Mouse (Mus musculus) heart, embryonic 11.5 days (tissue): ENCODE results near the gene Ncapg. TPM values are rescaled to one million over a fixed set of nuclear protein-coding genes. Genes with fewer than 3 reads are reported as not detected.
"Not testable (repeated sequence)": the region's sequence is repeated elsewhere in the genome, so short reads cannot be mapped to it uniquely, and the experiment has no call there.

Experiments
- ATAC-seq: fragments of 200-750 bp; cut with Nextera tagmentation; replicated peaks from 2 replicates; pipeline ENCODE4 v1.8.0; 2017; ENCODE audit warnings: moderate library complexity; ENCODE audit not compliant: insufficient number of reproducible peaks, low FRiP score, low TSS enrichment
- H3K27ac ChIP-seq: fragments of 300-500 bp; sonication (generic); 2 replicates; pipeline ENCODE4 v1.5.1; 2014; ENCODE audit warnings: mild to moderate bottlenecking, low read depth, low read length
- H3K27me3 ChIP-seq: fragments of 300-500 bp; sonication (generic); 2 replicates; pipeline ENCODE4 v1.6.1; 2014; ENCODE audit warnings: mild to moderate bottlenecking, low read length, mixed read lengths; ENCODE audit not compliant: control insufficient read depth, insufficient read depth
- H3K36me3 ChIP-seq: fragments of 300-500 bp; sonication (generic); 2 replicates; pipeline ENCODE4 v1.6.1; 2014; ENCODE audit warnings: mild to moderate bottlenecking, low read length, moderate library complexity, mixed read lengths; ENCODE audit not compliant: control insufficient read depth, insufficient read depth
- H3K4me1 ChIP-seq: fragments of 300-500 bp; sonication (generic); 2 replicates; pipeline ENCODE4 v1.6.1; 2014; ENCODE audit warnings: low read length; ENCODE audit not compliant: control insufficient read depth, insufficient read depth
- H3K4me2 ChIP-seq: fragments of 300-500 bp; sonication (generic); 2 replicates; pipeline ENCODE4 v1.6.1; 2014; ENCODE audit warnings: mild to moderate bottlenecking, moderate library complexity
- H3K4me3 ChIP-seq: fragments of 300-500 bp; sonication (generic); 2 replicates; pipeline ENCODE4 v1.5.1; 2014; ENCODE audit warnings: low read depth, low read length
- H3K9ac ChIP-seq: fragments of 300-500 bp; sonication (generic); 2 replicates; pipeline ENCODE4 v1.6.1; 2014; ENCODE audit warnings: mild to moderate bottlenecking, low read depth, low read length, moderate library complexity
- H3K9me3 ChIP-seq: fragments of 300-500 bp; sonication (generic); replicated peaks from 2 replicates; pipeline ENCODE4 v1.6.1; 2016; ENCODE audit warnings: low read length; ENCODE audit not compliant: control insufficient read depth
- WGBS: fragments of 180-500 bp; shearing (Covaris S2); extraction: QIAGEN DNeasy Blood & Tissue Kit; methylation state at CpG from one replicate; pipeline ENCODE4 v1.1.7; 2014; ENCODE audit not compliant: insufficient replicate concordance; 5-methylcytosine and 5-hydroxymethylcytosine counted together
- polyA plus RNA-seq: library from polyadenylated mRNA; unstranded; fragments of >200 nt; fragmentation: Nextera tagmentation; extraction: Ambion mirVana; gene quantifications from 2 replicates; pipeline ENCODE4 v1.2.1, GENCODE M21; 2014

Ncapg gene
- polyA plus RNA-seq, 1 experiment from 2014 or later = 39.6 TPM

GRCm38 (mm10) chr5:45658406-45658805, 11.3 kb upstream of the Ncapg start:
- H3K4me2 ChIP-seq, H3K4me3 ChIP-seq, H3K9me3 ChIP-seq, H3K4me1 ChIP-seq, H3K9ac ChIP-seq, H3K36me3 ChIP-seq, H3K27me3 ChIP-seq, H3K27ac ChIP-seq, ATAC-seq: not testable (repeated sequence)
- 94% methylated on average over 13 of the region's 13 CpGs for WGBS

GRCm38 (mm10) chr5:45668324-45668723, 1.4 kb upstream of the Ncapg start:
- no peak for ATAC-seq
- Histone ChIP-seq H3K4me3 (peak overlapping the region; percentile 69; the same call in 1 of the 2 replicates), H3K4me1 (peaks cover 3% of the 10 kb centered on the region; the same call in 1 of the 2 replicates), H3K36me3 (no peaks in the 10 kb centered on the region), H3K9ac (no peak overlapping the region), H3K4me2 (peak overlapping the region; percentile 82), H3K27me3 (no peaks in the 10 kb centered on the region), H3K27ac (no peak overlapping the region), H3K9me3 (no peaks in the 10 kb centered on the region)
- WGBS = 41% methylated on average over 3 of the region's 3 CpGs

- no peak for ATAC-seq
- Histone ChIP-seq H3K27ac (peak overlapping the region; percentile 79; the same call in 1 of the 2 replicates), H3K9me3 (no peaks in the 10 kb centered on the region), H3K36me3 (no peaks in the 10 kb centered on the region), H3K27me3 (no peaks in the 10 kb centered on the region), H3K4me1 (peaks cover 3% of the 10 kb centered on the region; the same call in 1 of the 2 replicates), H3K4me3 (peak overlapping the region; percentile 69), H3K9ac (peak overlapping the region; percentile 91), H3K4me2 (peak overlapping the region; percentile 82)
- WGBS = under 1% methylated on average over 3 of the region's 3 CpGs
These were observed 888 bp upstream of the Ncapg start for GRCm38 (mm10) chr5:45668831-45669230.

- Histone ChIP-seq H3K36me3 (no peaks in the 10 kb centered on the region), H3K27ac (peak overlapping the region; percentile 79), H3K4me1 (peaks cover 3% of the 10 kb centered on the region; the same call in 1 of the 2 replicates), H3K4me3 (peak overlapping the region; percentile 69), H3K9ac (peak overlapping the region; percentile 91), H3K27me3 (no peaks in the 10 kb centered on the region), H3K9me3 (no peaks in the 10 kb centered on the region), H3K4me2 (peak overlapping the region; percentile 82)
- ATAC-seq = peak; percentile 39
- WGBS = under 1% methylated on average over 27 of the region's 27 CpGs
These were observed 503 bp upstream of the Ncapg start for GRCm38 (mm10) chr5:45669234-45669597.

GRCm38 (mm10) chr5:45670280-45670670, 556 bp downstream of the Ncapg start:
- Histone ChIP-seq H3K27me3 (no peaks in the 10 kb centered on the region), H3K27ac (peak overlapping the region; percentile 85), H3K4me2 (peak overlapping the region; percentile 82), H3K36me3 (no peaks in the 10 kb centered on the region; the same call in 1 of the 2 replicates), H3K9ac (peak overlapping the region; percentile 91), H3K9me3 (no peaks in the 10 kb centered on the region), H3K4me3 (peak overlapping the region; percentile 69), H3K4me1 (peaks cover 3% of the 10 kb centered on the region; the same call in 1 of the 2 replicates)
- no peak for ATAC-seq
- under 1% methylated on average over 13 of the region's 13 CpGs for WGBS

- 66% methylated on average over 5 of the region's 5 CpGs for WGBS
- peak overlapping the region; percentile 82 for H3K4me2 ChIP-seq
- no peak for ATAC-seq
These were observed 1.3 kb downstream of the Ncapg start for GRCm38 (mm10) chr5:45670894-45671494.

GRCm38 (mm10) chr5:45675032-45675431, 5.3 kb downstream of the Ncapg start:
- H3K4me3 ChIP-seq = no peak overlapping the region
- WGBS = 85% methylated on average over 1 of the region's 1 CpGs
- H3K4me2 ChIP-seq = no peak overlapping the region
- no peaks in the 10 kb centered on the region for H3K9me3 ChIP-seq
- no peak for ATAC-seq
- H3K27ac ChIP-seq = no peak overlapping the region
- H3K9ac ChIP-seq = no peak overlapping the region
- H3K27me3 ChIP-seq = no peaks in the 10 kb centered on the region
- no peaks in the 10 kb centered on the region for H3K4me1 ChIP-seq
- H3K36me3 ChIP-seq = peaks cover 2% of the 10 kb centered on the region; the same call in 1 of the 2 replicates

More at GRCm38 (mm10) chr5:45670894-45671494, 1.3 kb downstream of the Ncapg start:
- Histone ChIP-seq H3K9me3 (no peaks in the 10 kb centered on the region), H3K4me1 (peaks cover 3% of the 10 kb centered on the region; the same call in 1 of the 2 replicates), H3K36me3 (no peaks in the 10 kb centered on the region; the same call in 1 of the 2 replicates), H3K4me3 (peak overlapping the region; percentile 69), H3K27me3 (no peaks in the 10 kb centered on the region), H3K27ac (no peak overlapping the region), H3K9ac (no peak overlapping the region)

GRCm38 (mm10) chr5:45677639-45678038, 7.9 kb downstream of the Ncapg start:
- H3K4me1 ChIP-seq = no peaks in the 10 kb centered on the region

GRCm38 (mm10) chr5:45679955-45680354, 10.2 kb downstream of the Ncapg start:
- no peak for ATAC-seq
- H3K27me3 ChIP-seq = no peaks in the 10 kb centered on the region
- no peak overlapping the region for H3K4me3 ChIP-seq
- no peaks in the 10 kb centered on the region for H3K4me1 ChIP-seq
- H3K36me3 ChIP-seq = peaks cover 6% of the 10 kb centered on the region; the same call in 1 of the 2 replicates
- no peak overlapping the region for H3K4me2 ChIP-seq
- H3K9ac ChIP-seq = no peak overlapping the region
- H3K9me3 ChIP-seq = no peaks in the 10 kb centered on the region
- H3K27ac ChIP-seq = no peak overlapping the region

More at GRCm38 (mm10) chr5:45677639-45678038, 7.9 kb downstream of the Ncapg start:
- no peak overlapping the region for H3K4me2 ChIP-seq
- ATAC-seq = no peak
- H3K27ac ChIP-seq = no peak overlapping the region
- no peaks in the 10 kb centered on the region for H3K9me3 ChIP-seq
- H3K9ac ChIP-seq = no peak overlapping the region
- H3K27me3 ChIP-seq = no peaks in the 10 kb centered on the region
- no peak overlapping the region for H3K4me3 ChIP-seq
- peaks cover 6% of the 10 kb centered on the region; the same call in 1 of the 2 replicates for H3K36me3 ChIP-seq
- WGBS = 69% methylated on average over 4 of the region's 4 CpGs
